Mouse (Mus musculus): ENCODE data around the gene Ppp4r2.

DNA sequence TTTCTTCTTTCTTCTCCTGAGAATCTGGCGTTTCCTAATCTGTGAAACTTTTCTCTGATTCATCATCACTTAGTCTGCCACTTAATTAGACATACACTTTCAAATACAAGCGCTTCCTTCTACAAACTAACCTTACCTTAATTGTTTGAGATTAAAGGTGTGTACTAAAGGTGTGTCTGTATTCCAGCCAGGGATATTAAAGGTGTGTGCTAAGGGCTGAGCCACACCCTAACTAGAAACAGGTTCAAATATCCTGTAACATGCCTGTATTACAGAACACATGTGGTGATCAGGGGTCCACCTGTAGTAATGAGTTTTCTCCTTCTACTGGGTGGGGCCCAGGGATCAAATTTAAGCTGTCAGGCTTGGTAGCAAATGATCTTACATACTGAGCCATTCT, 12.1 kb upstream of the Ppp4r2 start:
- no peak for TF ChIP-seq CTCF (IDR thresholded peaks at IDR 0.05; ENCODE audit: insufficient read depth, low read length)
- no peak for TF ChIP-seq POLR2A (IDR thresholded peaks at IDR 0.05; ENCODE audit: borderline replicate concordance, extremely low read depth, low read depth, low read length)

Measured in lung, adult 2 months (tissue).